Mouse (Mus musculus) ZHBTc4 (cell line): ENCODE data around the gene Chil4.

Source experiments
- DNase-seq: peaks from one replicate; pipeline ENCODE4 v3.0.0-alpha.2; 2011; ENCODE audit warnings: low read depth, low spot score

The Chil4 gene

GRCm38 (mm10) chr3:106170522-106171053 lies 48.7 kb downstream of the Chil4 start:
- DNase-seq = no peak

GRCm38 (mm10) chr3:106167464-106167863 lies 51.8 kb downstream of the Chil4 start, which contains the start of gene Chil3:
Chil3 (minus strand) TSS chr3:106167564.
- no peak for DNase-seq

GRCm38 (mm10) chr3:106154413-106154812 lies 64.9 kb downstream of the Chil4 start:
- DNase-seq = no peak
